Mouse (Mus musculus) bone marrow macrophage, adult 2 months (primary cell): ENCODE data around the gene Maf.

Experiments
- CTCF ChIP-seq: IDR thresholded peaks from 2 replicates; pipeline ENCODE4 v1.5.1; 2012; ENCODE audit warnings: low read depth, mild to moderate bottlenecking, low read length, moderate library complexity
- POLR2A ChIP-seq: IDR thresholded peaks from 2 replicates; pipeline ENCODE4 v1.6.1; 2012; ENCODE audit warnings: mild to moderate bottlenecking, low read depth, low read length, borderline replicate concordance

DNA sequence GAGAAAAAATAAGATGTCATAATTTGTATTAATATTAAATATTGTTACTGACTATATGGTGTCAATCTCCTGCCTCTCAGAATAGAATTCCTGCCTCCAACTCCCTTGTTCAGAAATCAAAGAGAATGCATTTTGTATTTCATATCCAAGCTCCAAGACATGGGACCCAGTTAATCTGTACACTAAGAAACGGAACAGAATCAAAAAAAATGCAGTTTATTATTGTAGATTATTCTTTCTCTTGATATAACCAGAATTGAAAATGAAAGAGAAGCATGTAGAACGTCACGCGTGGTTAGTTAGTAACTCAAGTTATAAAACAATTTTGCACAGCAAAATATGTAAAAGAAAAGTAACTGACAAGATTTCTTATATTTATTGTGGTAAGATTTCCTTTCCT lies 4.5 kb downstream of the Maf start:
- TF ChIP-seq CTCF, result no peak
- no peak for TF ChIP-seq POLR2A
